Mouse (Mus musculus): ENCODE data around the gene Nhlh1. TPM values are rescaled to one million over a fixed set of nuclear protein-coding genes. Genes with fewer than 3 reads are reported as not detected.

Nhlh1 gene
- polyA plus RNA-seq, 1 experiment from 2014 or later, result 5.5 TPM

DNA sequence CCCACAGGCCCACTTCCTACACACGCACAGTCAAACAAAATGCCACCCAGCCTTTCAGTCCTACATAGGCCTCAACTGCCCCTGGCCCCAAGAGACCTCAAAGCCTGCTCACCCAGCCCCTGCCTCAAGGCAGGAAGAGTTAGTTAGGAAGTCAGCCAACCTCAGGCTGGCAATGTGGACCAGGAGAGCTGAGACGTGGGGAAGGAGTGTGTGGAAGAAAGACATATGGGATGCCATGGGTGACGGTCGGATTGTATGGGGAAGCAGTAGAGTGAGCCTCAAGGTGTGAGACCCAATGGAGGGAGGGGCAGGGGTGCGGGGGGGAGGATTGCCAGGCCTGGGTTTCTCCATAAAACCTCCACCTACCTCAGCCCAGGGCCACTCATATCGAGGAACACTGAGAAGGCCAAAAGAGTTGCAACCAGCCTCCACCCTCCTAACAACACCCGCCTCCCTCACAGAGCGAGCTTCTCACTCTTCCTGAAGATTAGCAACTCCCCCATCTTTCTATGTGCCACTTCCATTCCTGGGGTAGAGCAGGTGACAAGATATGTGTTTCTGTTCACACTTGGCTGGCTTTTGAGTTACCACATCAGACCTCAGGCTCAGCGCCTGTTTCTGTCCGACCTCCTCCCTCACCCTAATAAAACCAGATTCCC lies 37.4 kb downstream of the Nhlh1 start:
- peak overlapping the region; percentile 95 for H3K27ac ChIP-seq (replicated peaks)
- no peaks in the 10 kb centered on the region for H3K27me3 ChIP-seq (ENCODE audit: low read depth, poor library complexity, severe bottlenecking)
- WGBS, result 76% methylated on average over 10 of the region's 10 CpGs
- peak; percentile 11 for DNase-seq (ENCODE audit: low spot score)
- H3K4me3 ChIP-seq, result peak overlapping the region; percentile 29; the same call in 1 of the 2 replicates
- H3K9me3 ChIP-seq (replicated peaks), result no peaks in the 10 kb centered on the region
- peaks cover 58% of the 10 kb centered on the region for H3K36me3 ChIP-seq
- H3K4me1 ChIP-seq, result peaks cover 100% of the 10 kb centered on the region

- Histone ChIP-seq H3K4me3 (peak overlapping the region; percentile 52; the same call in 1 of the 2 replicates), H3K9me3 (replicated peaks) (no peaks in the 10 kb centered on the region), H3K27me3 (ENCODE audit: low read depth, poor library complexity, severe bottlenecking) (no peaks in the 10 kb centered on the region), H3K27ac (replicated peaks) (peak overlapping the region; percentile 95), H3K36me3 (peaks cover 57% of the 10 kb centered on the region), H3K4me1 (peaks cover 100% of the 10 kb centered on the region)
- 92% methylated on average over 4 of the region's 4 CpGs for WGBS
- peak; percentile 11 for DNase-seq (ENCODE audit: low spot score)
Observed at GRCm38 (mm10) chr1:172019339-172019738, 38.0 kb downstream of the Nhlh1 start.

DNA sequence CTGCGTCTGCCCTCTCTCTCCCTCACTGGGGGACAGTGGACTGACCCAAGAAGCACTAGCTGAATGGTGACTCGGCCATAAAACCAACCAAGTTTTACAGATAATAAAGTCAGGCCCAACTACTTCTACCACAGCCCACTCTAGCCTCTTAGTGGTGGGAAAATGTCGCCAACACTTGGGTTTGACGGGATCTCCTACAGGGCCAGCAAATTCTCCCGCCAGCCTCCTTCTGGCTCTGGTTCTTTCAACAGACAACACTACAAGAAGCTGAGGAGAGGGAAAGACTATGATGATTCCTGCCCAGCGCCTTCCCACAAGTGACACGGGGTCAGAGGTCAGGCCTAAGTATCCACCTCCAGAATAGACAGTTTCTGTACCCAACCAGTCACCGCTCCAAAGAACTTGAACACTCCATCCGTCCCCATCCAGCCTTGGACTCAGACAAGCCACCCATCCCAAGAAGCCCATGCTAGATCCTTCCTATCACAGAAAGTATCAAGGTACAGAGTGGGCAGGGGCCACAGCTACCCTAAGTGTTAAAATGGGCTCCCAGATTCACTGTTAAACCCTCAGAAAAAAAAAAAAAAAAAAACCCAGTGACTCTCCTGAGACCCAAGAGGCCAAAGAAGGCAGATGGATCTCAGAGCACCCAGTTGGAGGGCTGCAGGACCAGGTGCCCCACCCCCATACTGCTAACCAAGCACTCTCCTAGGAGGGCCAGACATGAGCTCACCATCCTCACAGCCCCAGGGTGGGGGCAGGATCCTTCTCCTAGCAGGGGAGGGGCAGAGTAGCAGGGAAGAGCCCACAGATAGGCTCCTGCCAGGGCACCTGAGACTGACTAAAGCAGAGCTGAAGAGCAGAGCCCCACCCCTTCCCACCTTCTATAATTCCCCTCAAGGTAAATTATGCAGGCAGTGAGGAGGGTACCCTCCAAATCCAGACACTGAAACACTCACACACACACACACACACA lies 38.7 kb downstream of the Nhlh1 start:
- no peak for DNase-seq (ENCODE audit: low spot score)
- Histone ChIP-seq H3K4me1 (peaks cover 100% of the 10 kb centered on the region), H3K36me3 (peaks cover 54% of the 10 kb centered on the region), H3K27me3 (ENCODE audit: low read depth, poor library complexity, severe bottlenecking) (no peaks in the 10 kb centered on the region), H3K27ac (replicated peaks) (peak overlapping the region; percentile 95), H3K4me3 (peak overlapping the region; percentile 52), H3K9me3 (replicated peaks) (no peaks in the 10 kb centered on the region)
- WGBS, result 62% methylated on average over 9 of the region's 9 CpGs

DNA sequence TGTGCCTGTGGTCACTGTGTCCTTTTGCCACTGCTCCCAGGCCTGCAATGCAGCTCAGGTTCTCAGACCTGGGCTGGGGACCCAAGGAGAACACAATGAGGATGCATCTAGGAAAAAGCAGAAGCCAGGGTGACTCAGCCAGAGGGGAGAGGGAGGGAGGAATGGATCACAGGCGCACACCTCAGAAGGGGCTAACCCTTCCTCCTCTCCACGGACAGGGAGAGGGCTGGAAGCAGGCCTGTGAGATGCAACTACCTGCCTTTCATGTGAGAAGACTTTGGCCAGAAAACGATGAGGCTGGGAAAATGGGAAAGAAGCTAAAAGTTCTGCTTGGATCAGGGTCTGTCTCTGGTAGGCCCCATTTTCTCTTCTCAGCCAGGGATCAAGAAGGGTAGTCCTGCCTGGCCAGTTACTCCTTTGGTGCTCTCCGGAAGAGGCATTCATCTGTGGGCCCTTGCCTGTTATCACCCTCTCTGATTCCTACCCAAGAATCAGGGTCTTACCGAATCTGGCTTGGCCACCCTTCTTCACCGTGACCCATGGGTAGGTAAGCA lies 39.8 kb downstream of the Nhlh1 start:
- Histone ChIP-seq H3K9me3 (replicated peaks) (no peaks in the 10 kb centered on the region), H3K4me3 (peak overlapping the region; percentile 52), H3K27ac (replicated peaks) (peak overlapping the region; percentile 95), H3K4me1 (peaks cover 100% of the 10 kb centered on the region), H3K27me3 (ENCODE audit: low read depth, poor library complexity, severe bottlenecking) (no peaks in the 10 kb centered on the region), H3K36me3 (peaks cover 55% of the 10 kb centered on the region)
- WGBS, result 54% methylated on average over 6 of the region's 6 CpGs
- DNase-seq (ENCODE audit: low spot score), result no peak

GRCm38 (mm10) chr1:172016660-172017516 lies 40.5 kb downstream of the Nhlh1 start:
- no peaks in the 10 kb centered on the region for H3K9me3 ChIP-seq (replicated peaks)
- 13% methylated on average over 6 of the region's 6 CpGs for WGBS
- peak overlapping the region; percentile 95 for H3K27ac ChIP-seq (replicated peaks)
- DNase-seq (ENCODE audit: low spot score), result peak; percentile 96
- no peaks in the 10 kb centered on the region for H3K27me3 ChIP-seq (ENCODE audit: low read depth, poor library complexity, severe bottlenecking)
- H3K36me3 ChIP-seq, result peaks cover 55% of the 10 kb centered on the region
- H3K4me1 ChIP-seq, result peaks cover 99% of the 10 kb centered on the region
- H3K4me3 ChIP-seq, result peak overlapping the region; percentile 52

GRCm38 (mm10) chr1:172016031-172016430 lies 41.3 kb downstream of the Nhlh1 start:
- peaks cover 57% of the 10 kb centered on the region for H3K36me3 ChIP-seq
- WGBS, result 71% methylated on average over 8 of the region's 8 CpGs
- H3K27me3 ChIP-seq (ENCODE audit: low read depth, poor library complexity, severe bottlenecking), result no peaks in the 10 kb centered on the region
- H3K27ac ChIP-seq (replicated peaks), result peak overlapping the region; percentile 95
- peaks cover 90% of the 10 kb centered on the region for H3K4me1 ChIP-seq
- peak overlapping the region; percentile 52 for H3K4me3 ChIP-seq
- DNase-seq (ENCODE audit: low spot score), result no peak
- H3K9me3 ChIP-seq (replicated peaks), result no peaks in the 10 kb centered on the region

- H3K36me3 ChIP-seq, result peaks cover 57% of the 10 kb centered on the region
- H3K4me1 ChIP-seq, result peaks cover 84% of the 10 kb centered on the region
- 48% methylated on average over 9 of the region's 9 CpGs for WGBS
- DNase-seq (ENCODE audit: low spot score), result no peak
- H3K9me3 ChIP-seq (replicated peaks), result no peaks in the 10 kb centered on the region
- H3K27ac ChIP-seq (replicated peaks), result peak overlapping the region; percentile 95
- no peaks in the 10 kb centered on the region for H3K27me3 ChIP-seq (ENCODE audit: low read depth, poor library complexity, severe bottlenecking)
- peak overlapping the region; percentile 52 for H3K4me3 ChIP-seq
Observed at GRCm38 (mm10) chr1:172015312-172015939, 41.9 kb downstream of the Nhlh1 start.

DNA sequence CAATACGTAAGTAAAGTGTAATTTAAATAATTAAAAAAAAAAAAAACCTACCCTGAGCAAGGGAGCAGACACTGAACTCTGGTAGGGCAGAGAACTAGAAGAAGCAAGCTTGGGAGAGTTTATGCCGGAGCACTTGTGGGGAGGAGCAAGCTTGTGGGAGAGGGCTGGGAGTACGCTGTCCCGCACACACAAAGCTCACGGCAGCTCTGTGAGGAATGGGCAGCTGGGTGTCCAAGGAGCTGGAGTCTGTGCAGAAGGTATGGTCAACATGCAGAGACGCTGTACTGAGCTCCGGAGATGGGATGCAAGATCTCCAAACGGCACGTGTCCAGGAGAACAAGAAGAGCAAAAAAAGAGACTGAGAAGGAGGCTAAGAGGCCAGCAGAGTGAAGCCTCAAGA lies 42.6 kb downstream of the Nhlh1 start:
- Histone ChIP-seq H3K36me3 (peaks cover 57% of the 10 kb centered on the region), H3K9me3 (replicated peaks) (no peaks in the 10 kb centered on the region), H3K27me3 (ENCODE audit: low read depth, poor library complexity, severe bottlenecking) (no peaks in the 10 kb centered on the region), H3K27ac (replicated peaks) (peak overlapping the region; percentile 95), H3K4me3 (peak overlapping the region; percentile 52), H3K4me1 (peaks cover 78% of the 10 kb centered on the region)
- 56% methylated on average over 9 of the region's 9 CpGs for WGBS
- no peak for DNase-seq (ENCODE audit: low spot score)

DNA sequence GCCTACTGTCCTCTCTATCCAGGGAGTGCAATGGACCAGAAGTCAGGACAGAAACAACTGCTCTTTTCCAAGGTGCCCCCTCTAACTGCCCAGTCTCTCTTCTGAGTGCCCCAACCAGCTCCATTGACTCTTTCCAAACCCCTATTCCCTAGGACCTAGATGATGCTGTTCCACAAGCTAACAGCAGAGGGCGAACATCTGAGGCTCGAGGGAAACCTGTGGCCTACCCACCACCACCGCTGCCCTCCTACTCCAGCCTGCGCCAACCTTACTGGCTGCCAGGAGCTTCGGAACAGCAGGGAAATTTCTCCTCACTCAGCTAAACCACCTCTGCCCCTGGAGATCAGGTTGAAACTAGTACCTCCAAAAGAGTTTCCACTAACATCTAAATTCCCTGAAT lies 45.3 kb downstream of the Nhlh1 start:
- Histone ChIP-seq H3K27me3 (ENCODE audit: low read depth, poor library complexity, severe bottlenecking) (no peaks in the 10 kb centered on the region), H3K9me3 (replicated peaks) (no peaks in the 10 kb centered on the region), H3K4me3 (no peak overlapping the region), H3K4me1 (peaks cover 50% of the 10 kb centered on the region), H3K36me3 (peaks cover 68% of the 10 kb centered on the region), H3K27ac (replicated peaks) (peak overlapping the region; percentile 95; the same call in 1 of the 2 replicates)
- DNase-seq (ENCODE audit: low spot score), result peak; percentile 79
- WGBS, result 22% methylated on average over 5 of the region's 5 CpGs

GRCm38 (mm10) chr1:172010042-172010824 lies 47.1 kb downstream of the Nhlh1 start:
- peaks cover 86% of the 10 kb centered on the region for H3K36me3 ChIP-seq
- no peaks in the 10 kb centered on the region for H3K9me3 ChIP-seq (replicated peaks)
- no peak overlapping the region for H3K4me3 ChIP-seq
- WGBS, result 92% methylated on average over 20 of the region's 20 CpGs
- no peak for DNase-seq (ENCODE audit: low spot score)
- H3K4me1 ChIP-seq, result peaks cover 32% of the 10 kb centered on the region
- H3K27ac ChIP-seq (replicated peaks), result no peak overlapping the region
- no peaks in the 10 kb centered on the region for H3K27me3 ChIP-seq (ENCODE audit: low read depth, poor library complexity, severe bottlenecking)

GRCm38 (mm10) chr1:172009406-172009805 lies 48.0 kb downstream of the Nhlh1 start:
- WGBS, result 96% methylated on average over 21 of the region's 21 CpGs
- Histone ChIP-seq H3K27me3 (ENCODE audit: low read depth, poor library complexity, severe bottlenecking) (no peaks in the 10 kb centered on the region), H3K27ac (replicated peaks) (no peak overlapping the region), H3K36me3 (peaks cover 94% of the 10 kb centered on the region), H3K9me3 (replicated peaks) (no peaks in the 10 kb centered on the region), H3K4me3 (no peak overlapping the region), H3K4me1 (peaks cover 24% of the 10 kb centered on the region)
- no peak for DNase-seq (ENCODE audit: low spot score)

Measured in midbrain, embryonic 10.5 days (tissue).